Mouse (Mus musculus) retina, adult 2 months (tissue): ENCODE results near the gene Dlgap1.
A peak's percentile ranks its signal among the peaks of the same experiment; 100 is the strongest.

ENCODE experiments used
- DNase-seq: peaks from one replicate; pipeline ENCODE4 v3.0.0-alpha.2; 2012; ENCODE audit warnings: low read depth, low spot score

The Dlgap1 gene

DNA sequence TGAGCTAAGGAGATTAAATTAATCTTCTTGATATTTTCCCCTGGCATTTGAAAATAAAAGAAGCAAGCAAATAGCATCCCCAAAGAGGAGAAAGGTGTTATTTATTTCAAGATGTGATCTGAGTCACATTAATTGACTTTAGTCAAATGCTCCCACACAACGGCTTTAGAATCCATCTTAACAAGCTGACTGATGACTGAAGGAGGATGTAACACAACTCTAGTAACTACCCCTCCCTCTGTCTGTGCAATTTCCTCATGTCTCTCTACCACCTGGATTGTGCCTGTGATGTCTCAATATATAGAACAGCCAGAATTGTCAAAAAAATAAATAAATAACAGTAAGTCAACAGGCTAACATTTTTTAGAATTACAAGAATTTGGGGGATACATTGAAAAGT lies 488.2 kb downstream of the Dlgap1 start:
- DNase-seq, result no peak

DNA sequence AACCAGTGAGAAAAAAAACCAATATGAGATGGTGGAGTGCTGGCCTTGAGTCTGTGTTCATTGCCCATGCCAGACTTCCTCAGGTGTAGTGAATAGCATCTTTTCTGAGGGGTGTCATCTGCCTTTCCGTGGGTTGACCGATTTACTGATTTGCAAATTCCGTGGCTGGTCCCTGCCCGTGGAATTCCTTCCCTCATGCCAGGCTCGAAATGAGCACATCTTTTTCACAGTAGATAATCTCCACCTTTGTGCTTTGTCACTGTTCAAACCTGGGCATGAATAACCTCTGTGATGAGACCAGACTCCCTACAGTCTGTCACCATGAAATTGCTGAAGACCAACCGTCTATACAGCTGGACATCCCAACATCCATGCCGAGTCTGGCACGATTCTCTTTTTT lies 493.4 kb downstream of the Dlgap1 start:
- no peak for DNase-seq

DNA sequence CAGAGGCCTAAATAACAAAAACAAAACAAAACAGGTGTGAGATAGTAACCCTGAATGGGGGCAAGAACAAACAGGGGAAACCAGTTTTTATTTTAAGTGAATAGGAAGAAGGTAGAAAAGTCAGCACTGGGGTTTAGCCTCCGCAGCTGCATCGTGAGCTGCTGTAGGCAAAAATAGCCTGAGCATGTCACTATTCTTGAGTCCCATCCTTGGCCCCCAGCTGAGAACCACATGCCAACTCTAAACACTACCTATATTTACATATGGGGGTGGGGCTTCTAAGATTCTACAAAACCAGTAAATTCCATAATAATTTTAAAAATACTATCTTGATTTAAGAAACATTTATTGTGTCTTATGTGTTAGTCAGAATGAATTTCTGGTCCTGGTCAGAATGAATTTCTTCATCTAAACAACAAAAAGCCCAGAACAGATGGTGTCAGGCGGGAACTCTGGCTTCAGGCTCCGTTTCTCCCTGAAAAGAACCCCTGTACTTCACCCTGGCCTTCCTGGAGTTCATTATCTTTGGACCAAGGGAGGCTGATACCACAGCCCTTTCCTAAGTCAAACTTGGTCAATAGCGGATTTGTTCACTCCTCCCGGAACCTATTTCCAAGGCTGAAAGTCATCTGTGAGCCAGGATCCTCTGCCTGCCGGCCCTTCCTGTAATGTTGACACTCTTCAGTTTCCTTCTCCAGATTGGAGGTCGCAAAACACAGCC lies 494.1 kb downstream of the Dlgap1 start:
- DNase-seq, result no peak

DNA sequence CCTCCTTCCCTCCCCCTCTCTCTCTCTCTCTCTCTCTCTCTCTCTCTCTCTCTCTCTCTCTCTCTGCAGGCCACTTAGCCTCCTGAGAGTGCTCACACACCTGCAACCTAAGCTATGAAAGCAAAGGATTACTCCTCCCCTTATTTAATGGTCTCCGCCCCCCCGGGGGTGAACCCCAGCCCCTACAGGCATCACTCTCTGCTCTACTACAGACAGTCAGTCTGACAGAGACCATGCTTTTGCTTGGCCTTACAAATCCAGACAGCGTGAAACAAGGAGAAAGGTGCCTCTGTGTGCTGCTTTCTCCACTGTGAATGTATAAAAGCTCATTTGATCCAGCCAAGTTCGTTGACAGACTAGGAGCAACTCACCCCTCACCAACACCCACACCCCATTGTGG lies 497.5 kb downstream of the Dlgap1 start:
- DNase-seq, result no peak

DNA sequence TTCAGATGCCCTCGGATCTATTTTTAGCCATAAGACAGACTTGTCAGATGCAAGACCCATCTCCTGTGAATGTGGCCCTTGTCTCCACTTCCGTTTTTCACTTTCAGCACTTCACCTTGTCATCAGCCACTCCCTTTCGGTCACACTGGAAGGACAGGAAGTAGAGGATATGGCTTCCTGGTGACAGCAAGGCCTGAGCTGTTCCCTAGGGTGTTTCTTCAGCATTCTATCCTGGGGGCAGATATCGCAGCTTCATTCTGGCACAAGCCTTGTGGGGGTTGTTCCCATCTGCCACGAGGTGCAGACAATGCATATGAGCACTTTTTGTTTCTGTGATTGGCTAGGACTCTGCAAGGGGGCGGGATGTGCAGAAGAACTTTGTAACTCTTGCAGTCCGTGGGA lies 502.1 kb downstream of the Dlgap1 start:
- DNase-seq, result no peak

DNA sequence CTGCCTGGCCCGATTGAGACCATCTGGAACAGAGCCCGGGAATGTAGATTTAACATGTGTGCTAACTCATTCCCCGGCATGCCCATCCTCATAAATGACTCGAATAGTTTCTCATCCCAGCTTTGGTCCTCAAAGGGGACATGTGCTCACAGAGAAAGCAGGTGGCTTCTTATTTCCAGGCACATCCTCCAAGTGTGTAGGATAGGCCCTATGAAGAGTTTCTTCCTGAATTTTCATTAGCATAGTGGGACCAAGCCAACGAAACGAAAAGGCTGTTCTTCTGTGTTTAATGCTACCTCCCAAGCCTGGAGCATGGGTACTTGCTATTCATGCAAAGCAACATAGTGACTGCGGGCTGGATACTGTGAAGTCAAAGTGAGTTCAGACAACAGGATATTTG lies 503.3 kb downstream of the Dlgap1 start:
- no peak for DNase-seq

DNA sequence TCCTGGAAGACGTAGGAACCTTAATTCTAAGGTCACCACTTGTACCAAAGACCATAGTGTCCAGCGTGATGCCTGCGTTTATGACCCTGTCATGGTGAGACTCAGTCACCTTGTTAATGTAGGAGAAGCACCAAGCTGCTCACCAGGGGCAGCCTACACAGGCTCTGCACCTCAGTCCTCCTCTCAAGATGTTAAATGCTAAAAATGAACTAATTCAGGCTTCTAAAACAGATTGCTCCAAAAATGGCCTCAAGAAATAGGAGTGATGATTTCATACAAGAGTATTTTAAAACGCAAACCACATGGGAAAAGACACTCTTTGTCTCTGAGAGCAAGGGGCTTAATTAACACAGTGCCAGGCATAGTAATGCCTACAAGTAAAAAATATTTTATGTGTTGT lies 505.0 kb downstream of the Dlgap1 start:
- DNase-seq, result no peak

DNA sequence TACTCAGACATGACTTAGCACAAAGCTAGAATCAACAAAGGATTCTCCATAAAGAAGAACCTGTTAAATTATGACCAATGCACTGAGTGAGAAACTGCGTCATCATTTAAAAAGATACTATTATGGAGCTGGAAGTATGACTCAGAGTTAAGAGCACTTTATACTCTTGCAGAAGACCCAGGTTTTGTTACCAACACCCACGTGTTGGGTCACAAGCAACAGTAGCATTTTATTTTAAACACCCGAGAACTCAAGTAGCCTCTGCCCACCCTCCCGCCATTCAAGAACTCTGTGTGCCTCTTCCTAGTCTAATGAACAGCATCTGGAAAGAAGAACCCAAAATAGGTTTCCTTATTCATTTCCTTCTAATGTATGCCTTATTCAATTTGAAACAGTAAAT lies 514.8 kb downstream of the Dlgap1 start:
- no peak for DNase-seq

DNA sequence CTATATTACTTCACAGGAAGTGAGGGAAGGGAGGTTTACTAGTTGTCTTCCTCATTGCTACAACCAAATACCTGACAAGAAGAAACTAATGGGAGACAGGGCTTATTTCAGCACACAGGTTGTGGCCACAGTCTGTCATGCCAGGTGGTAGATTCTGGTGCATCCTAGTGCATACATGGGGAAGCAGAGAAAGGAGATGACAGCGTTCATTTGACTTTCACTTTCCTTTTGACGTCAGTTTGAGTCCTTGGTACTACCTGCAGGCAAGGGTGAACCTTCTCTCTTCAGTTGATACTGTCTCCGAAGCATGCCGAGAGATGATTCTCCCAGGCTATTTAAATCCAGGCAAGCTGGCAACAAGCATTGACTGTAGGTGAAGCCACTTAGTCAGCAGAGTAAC lies 516.8 kb downstream of the Dlgap1 start:
- no peak for DNase-seq

DNA sequence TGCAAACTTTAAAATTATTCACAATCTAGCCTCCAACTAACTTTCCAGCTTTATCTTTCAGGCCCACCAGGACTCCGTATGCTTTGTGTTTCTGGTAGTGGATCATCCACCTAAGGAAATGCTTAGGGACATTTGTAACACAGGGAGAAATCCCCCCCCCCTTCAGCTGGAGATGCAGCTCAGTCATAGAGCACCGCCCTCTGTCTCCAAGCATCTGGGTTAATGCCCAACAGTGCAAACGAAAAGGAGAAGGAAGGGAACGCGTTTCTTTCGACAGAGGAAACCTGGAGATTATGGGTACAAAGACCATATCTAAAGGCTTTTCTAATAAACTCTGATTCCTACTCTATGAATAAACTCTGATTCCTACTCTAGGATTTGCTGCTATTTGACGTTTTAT lies 517.4 kb downstream of the Dlgap1 start:
- no peak for DNase-seq

DNA sequence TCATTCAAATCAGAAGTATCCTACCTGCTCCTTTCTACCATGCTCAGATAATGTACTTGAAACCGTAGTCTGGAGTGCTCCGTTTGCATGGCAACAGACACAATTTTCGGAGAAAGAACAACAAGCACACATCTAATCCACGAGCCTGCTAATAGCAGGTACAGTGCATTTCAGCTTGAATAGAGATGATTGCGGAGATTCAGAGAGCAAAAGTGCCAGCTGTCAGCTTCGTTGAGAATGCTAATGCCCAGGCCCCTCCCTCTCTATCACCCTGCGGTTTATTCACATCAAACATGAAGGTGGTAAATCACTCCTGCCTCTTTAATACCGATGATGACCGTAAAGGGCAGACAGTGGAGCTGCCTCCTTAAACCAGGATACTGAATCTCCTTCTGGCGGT lies 518.0 kb downstream of the Dlgap1 start:
- DNase-seq, result no peak

DNA sequence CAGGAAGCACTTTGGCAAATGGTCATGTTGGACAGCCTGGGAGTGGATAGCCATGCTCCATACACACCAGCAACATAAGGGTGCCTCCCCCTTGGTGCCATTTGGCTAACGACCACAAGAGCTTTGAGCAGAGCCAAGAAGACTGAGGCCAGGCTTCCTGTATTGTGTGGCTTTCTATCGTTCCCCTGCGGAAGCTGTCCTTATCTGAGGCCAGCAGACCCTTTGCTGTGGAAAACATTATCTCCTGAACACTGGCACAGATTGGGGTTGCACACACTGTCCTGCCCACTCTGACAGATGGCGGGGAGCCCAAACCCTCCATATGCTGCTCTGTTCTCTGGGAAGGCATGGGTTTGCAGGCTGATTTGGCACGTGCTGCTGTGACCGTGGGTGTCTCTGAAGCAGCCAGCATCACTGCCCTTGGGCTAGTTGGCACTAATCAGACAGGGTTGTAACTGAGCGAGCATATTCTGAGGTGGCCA lies 520.0 kb downstream of the Dlgap1 start:
- peak; percentile 22 for DNase-seq

DNA sequence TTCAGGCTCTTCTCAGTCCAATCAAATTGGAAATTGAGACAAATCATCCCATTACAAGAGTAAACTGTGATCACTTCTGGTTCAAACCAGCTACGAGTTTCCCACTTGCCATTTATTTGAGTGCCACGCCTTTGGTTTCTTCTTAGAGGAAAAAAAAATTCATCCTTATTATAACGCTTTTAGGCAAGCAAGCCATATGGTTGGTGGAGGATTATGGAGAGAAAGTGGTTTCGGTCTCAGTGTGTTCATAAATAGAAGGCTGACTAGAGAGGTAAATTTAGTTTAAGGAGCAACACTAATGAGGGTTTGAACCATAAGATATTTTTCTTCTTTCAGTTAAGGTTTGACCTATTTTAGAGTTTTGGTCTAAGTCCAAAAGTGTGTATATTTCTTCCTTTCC lies 522.7 kb downstream of the Dlgap1 start:
- no peak for DNase-seq

DNA sequence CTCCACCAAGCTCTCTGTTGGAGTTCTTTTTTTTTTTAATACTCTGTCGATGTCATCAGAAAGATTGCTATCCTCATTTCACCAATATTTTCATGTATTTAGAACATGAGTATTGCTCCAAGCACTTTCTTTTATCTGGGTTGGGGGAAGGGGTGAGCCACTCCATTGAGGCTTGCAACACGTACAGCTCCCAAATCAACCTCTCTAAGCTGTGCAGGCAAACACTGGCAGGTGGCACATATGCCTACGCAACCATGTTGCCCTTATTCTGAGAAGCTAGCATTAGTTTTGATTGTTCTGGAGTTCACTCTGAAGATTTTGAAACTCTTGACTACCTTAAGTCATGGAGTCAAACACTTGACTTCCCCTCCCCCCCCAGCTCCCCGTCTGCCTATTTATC lies 525.5 kb downstream of the Dlgap1 start:
- DNase-seq, result no peak

DNA sequence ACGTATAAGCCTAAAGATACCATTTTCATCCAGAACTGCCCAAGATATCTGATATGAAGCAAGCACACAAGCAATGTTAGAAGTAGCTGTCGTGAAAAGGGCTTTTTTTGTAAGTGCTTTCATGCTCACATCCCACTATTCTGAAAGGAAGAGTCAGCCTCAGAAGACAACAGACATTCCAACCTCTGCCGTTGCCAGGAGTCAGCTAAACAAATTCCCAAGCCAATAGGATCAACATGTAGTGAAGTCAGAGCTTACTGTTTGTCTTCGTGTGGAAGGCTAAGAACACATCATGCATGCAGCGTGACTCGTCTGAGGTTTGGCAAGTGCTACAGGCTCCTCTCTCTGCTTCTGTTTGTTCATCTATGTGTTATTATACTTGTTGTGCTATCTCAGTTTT lies 529.4 kb downstream of the Dlgap1 start:
- no peak for DNase-seq

DNA sequence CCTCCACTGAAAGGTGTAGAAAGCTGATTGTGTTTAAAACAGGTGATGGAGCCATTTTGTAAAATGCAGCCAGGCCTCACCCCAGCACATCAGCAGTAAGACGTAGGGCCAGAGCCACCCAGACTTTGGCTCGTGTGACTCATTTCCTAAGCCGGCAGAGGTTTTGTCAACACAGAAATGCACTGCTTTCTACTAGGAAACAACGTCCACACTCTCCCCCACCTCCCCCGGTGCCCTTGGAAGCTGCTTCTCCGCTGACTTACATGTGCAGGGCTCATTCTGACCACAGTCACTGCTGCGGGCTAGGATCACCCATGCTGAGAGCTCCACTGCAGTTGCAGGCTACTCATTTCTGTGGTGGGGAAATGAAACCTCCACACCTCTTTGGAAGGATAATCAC lies 533.1 kb downstream of the Dlgap1 start:
- DNase-seq, result no peak

DNA sequence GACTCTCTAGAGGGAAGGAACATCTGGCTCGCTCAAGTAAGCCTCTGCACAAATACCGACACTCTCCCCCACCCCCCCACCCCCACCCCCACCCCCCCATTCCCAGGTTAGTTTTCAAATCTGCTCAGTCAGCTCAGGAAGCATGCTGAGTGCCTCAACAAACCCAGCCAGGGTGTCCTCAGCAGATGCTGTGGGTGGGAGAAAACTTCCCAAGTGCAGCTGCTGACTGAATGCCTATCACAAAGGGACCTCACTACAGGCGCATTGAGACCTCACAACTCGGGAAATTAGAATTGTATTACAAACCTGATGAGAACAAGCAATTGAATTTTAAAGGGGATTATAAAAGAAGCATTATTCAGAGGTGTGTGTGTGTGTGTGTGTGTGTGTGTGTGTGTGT lies 538.9 kb downstream of the Dlgap1 start:
- no peak for DNase-seq

DNA sequence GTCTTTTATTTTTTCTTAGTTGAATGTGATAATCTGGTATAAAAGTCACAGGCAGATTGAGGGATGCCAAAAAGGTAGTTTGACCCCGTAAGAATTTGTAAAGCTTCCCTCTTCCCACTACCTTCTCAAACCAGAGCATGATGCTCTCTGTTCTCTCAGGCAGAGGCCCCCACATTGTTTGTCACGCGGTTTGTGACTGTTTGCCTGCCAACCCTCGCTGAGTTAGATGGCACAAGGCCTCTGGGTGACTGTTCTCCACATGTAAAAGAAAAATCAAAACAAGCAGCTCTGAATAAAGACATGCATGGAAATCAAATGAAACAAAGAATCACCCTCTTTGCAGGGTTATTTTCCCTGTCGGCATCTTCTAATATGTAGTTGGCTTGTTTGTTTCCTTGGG lies 541.6 kb downstream of the Dlgap1 start:
- DNase-seq, result no peak

DNA sequence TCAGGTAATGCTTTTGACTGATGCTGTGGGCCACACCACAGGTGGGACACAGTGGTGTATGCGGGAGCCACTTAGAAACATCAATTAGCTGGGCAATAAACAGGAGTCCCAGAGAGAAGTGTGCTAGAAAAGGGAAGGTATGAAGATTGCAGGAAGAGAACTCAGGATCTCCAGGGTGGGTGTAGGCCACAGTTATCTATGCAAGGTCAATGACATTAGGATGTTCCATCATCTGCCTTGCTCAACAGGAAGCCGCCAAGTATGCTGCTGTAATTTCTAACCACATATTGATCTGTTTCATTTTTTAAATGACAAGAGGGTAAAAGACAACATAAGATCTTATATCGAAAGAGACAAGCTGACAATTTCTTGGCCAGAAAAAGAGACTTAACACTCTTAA lies 542.5 kb downstream of the Dlgap1 start:
- no peak for DNase-seq

DNA sequence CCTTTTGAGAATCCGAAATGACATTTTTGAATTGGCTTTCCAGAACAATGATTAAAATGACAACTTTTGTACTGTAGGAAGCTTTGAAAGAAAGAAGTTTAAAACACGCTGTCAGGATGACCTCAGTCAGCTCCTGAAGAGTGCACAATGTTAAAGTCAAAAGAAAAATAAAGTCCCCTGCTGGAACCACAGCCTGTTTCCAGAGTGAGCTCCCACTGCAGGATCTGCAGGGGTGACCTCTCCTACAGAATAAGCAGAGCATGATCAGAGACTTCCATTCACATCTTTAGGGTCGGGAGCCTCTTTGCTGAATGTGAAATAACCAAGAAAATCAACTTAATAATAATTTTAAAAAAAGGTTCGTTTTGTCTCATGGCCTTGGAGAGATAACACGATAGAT lies 544.9 kb downstream of the Dlgap1 start:
- DNase-seq, result no peak

DNA sequence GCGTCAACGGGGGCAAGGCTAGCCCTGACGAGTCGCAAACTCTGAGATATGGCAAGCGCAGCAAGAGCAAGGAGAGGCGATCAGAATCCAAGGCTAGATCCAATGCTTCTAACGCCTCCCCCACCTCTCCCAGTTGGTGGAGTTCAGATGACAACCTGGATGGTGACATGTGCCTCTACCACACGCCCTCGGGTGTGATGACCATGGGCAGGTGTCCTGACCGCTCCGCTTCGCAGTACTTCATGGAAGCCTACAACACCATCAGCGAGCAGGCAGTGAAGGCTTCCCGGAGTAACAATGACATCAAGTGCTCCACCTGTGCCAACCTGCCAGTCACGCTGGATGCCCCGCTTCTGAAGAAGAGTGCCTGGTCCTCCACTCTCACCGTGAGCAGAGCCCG lies 547.6 kb downstream of the Dlgap1 start:
- DNase-seq, result no peak

DNA sequence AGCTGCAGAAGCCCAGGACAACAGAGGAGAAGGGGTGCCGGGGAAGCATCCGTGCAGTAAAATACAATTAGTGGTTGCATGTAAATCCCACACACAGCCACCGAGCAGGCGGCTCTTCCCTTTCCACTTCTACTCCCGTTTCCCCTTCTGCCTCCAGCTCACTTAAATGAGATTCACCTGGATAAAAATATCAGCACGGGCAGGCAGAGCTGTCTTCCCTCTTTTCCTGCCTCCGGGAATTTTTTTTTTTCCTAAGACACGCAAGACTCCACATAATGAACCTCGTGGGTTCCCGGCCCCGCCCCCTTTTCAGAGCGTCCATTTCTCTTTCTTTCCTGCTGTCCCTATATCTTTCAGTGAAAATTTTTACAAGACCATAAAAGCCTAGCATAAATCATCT lies 548.5 kb downstream of the Dlgap1 start:
- DNase-seq, result no peak

DNA sequence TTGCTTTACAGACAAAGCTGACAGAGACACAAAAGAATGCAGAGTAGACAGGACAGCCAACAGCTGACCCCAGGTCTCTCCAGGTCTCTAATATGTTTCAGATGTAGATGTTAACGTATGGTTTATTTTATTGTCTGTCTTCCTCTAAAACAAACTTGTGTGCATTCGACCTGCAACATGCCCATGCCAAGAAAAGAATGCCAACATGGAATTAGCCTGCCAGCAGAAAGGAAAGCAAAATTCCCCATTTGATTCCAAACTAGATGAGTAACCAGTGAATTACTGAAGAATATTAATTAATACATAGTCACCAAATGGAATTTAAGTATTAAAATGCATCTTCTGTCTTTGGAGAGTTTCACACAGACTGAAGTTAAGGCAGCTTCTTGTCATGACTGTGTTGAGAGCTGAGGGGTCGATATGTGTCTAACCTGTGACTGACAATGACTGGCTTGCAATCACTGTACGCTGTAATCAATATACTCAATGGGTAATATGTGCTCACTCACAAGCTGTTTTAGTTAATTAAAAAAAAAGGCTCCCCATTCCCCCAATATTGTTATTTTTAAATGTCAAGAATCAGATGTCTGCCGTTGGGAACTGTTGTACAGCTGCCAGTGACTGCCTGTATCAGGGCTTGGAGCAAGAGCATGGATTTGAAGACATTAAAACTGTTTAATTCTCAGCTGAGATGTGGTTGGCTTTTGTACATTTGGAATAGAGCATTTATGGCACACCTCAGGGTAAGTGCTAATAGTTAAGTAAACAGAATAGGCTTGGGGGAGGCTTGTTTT lies 552.4 kb downstream of the Dlgap1 start:
- DNase-seq, result no peak
